Mouse (Mus musculus): ENCODE measurements at regions not wholly inside any gene's neighbourhood (a gene's known extent, or its start where the extent isn't known, plus 50 kb on each side); places are given as distances from the start of the nearest gene placed in this dataset.

- Histone ChIP-seq H3K27me3 (ENCODE audit: low read depth, poor library complexity, severe bottlenecking) (no peaks in the 10 kb centered on the region), H3K4me3 (no peak overlapping the region), H3K36me3 (no peaks in the 10 kb centered on the region), H3K9me3 (replicated peaks) (no peaks in the 10 kb centered on the region), H3K4me1 (no peaks in the 10 kb centered on the region), H3K27ac (no peak overlapping the region)
- no peak for DNase-seq (ENCODE audit: low spot score)
- 84% methylated on average over 2 of the region's 2 CpGs for WGBS
These were observed 145.3 kb downstream of the Edem1 start for GRCm38 (mm10) chr6:108973701-108974100.

- Histone ChIP-seq H3K4me3 (no peak overlapping the region), H3K9me3 (replicated peaks) (no peaks in the 10 kb centered on the region), H3K27ac (no peak overlapping the region), H3K4me1 (no peaks in the 10 kb centered on the region), H3K36me3 (no peaks in the 10 kb centered on the region), H3K27me3 (ENCODE audit: low read depth, poor library complexity, severe bottlenecking) (no peaks in the 10 kb centered on the region)
- no peak for DNase-seq (ENCODE audit: low spot score)
- WGBS: 92% methylated on average over 4 of the region's 4 CpGs
These were observed 161.1 kb downstream of the Edem1 start for GRCm38 (mm10) chr6:108989506-108989905.

GRCm38 (mm10) chr6:108993743-108994142 is 165.3 kb downstream of the Edem1 start:
- Histone ChIP-seq H3K4me3 (no peak overlapping the region), H3K4me1 (no peaks in the 10 kb centered on the region), H3K27me3 (ENCODE audit: low read depth, poor library complexity, severe bottlenecking) (no peaks in the 10 kb centered on the region), H3K36me3 (no peaks in the 10 kb centered on the region), H3K27ac (no peak overlapping the region), H3K9me3 (replicated peaks) (no peaks in the 10 kb centered on the region)
- 75% methylated on average over 3 of the region's 3 CpGs for WGBS
- DNase-seq (ENCODE audit: low spot score): no peak

- Histone ChIP-seq H3K4me3 (no peak overlapping the region), H3K4me1 (no peaks in the 10 kb centered on the region), H3K27me3 (ENCODE audit: low read depth, poor library complexity, severe bottlenecking) (no peaks in the 10 kb centered on the region), H3K36me3 (no peaks in the 10 kb centered on the region), H3K9me3 (replicated peaks) (no peaks in the 10 kb centered on the region), H3K27ac (no peak overlapping the region)
- no peak for DNase-seq (ENCODE audit: low spot score)
- WGBS: 77% methylated on average over 2 of the region's 2 CpGs
These were observed 176.0 kb downstream of the Edem1 start for GRCm38 (mm10) chr6:109004443-109004842.

- DNase-seq (ENCODE audit: low spot score): no peak
- no peak overlapping the region for H3K27ac ChIP-seq
- no peaks in the 10 kb centered on the region for H3K27me3 ChIP-seq (ENCODE audit: low read depth, poor library complexity, severe bottlenecking)
- 96% methylated on average over 3 of the region's 3 CpGs for WGBS
- H3K36me3 ChIP-seq: no peaks in the 10 kb centered on the region
- H3K4me3 ChIP-seq: no peak overlapping the region
- no peaks in the 10 kb centered on the region for H3K4me1 ChIP-seq
- no peaks in the 10 kb centered on the region for H3K9me3 ChIP-seq (replicated peaks)
These were observed 180.9 kb downstream of the Edem1 start for GRCm38 (mm10) chr6:109009364-109009763.

GRCm38 (mm10) chr6:109009793-109010192 is 181.4 kb downstream of the Edem1 start:
- WGBS: 74% methylated on average over 4 of the region's 4 CpGs
- H3K27ac ChIP-seq: no peak overlapping the region
- DNase-seq (ENCODE audit: low spot score): no peak
- H3K4me1 ChIP-seq: no peaks in the 10 kb centered on the region
- H3K27me3 ChIP-seq (ENCODE audit: low read depth, poor library complexity, severe bottlenecking): no peaks in the 10 kb centered on the region
- no peaks in the 10 kb centered on the region for H3K9me3 ChIP-seq (replicated peaks)
- H3K4me3 ChIP-seq: no peak overlapping the region
- no peaks in the 10 kb centered on the region for H3K36me3 ChIP-seq

- H3K4me1 ChIP-seq: no peaks in the 10 kb centered on the region
- WGBS: 95% methylated on average over 2 of the region's 2 CpGs
- no peak for DNase-seq (ENCODE audit: low spot score)
- no peak overlapping the region for H3K4me3 ChIP-seq
- H3K27me3 ChIP-seq (ENCODE audit: low read depth, poor library complexity, severe bottlenecking): no peaks in the 10 kb centered on the region
- H3K36me3 ChIP-seq: no peaks in the 10 kb centered on the region
- no peaks in the 10 kb centered on the region for H3K9me3 ChIP-seq (replicated peaks)
- H3K27ac ChIP-seq: no peak overlapping the region
These were observed 191.3 kb downstream of the Edem1 start for GRCm38 (mm10) chr6:109019731-109020130.

Data from limb, embryonic 10.5 days (tissue).